Mouse (Mus musculus) brain, adult 2 months (tissue): Measurements from ENCODE around the gene Rasa1.

Experiments used
- DNase-seq: peaks from one replicate; pipeline ENCODE4 v3.0.0; 2011; ENCODE audit warnings: low read depth, low spot score

Rasa1 gene

GRCm38 (mm10) chr13:85288843-85289713 lies at the start of gene Rasa1:
Rasa1 (minus strand) TSS chr13:85289130.
- DNase-seq, result peak; percentile 99

GRCm38 (mm10) chr13:85311547-85311946 lies 22.6 kb upstream of the Rasa1 start:
- peak; percentile 59 for DNase-seq

- peak; percentile 93 for DNase-seq
Observed at GRCm38 (mm10) chr13:85310968-85311367, 22.0 kb upstream of the Rasa1 start.

GRCm38 (mm10) chr13:85310483-85310882 lies 21.6 kb upstream of the Rasa1 start:
- no peak for DNase-seq

- no peak for DNase-seq
Observed at GRCm38 (mm10) chr13:85306039-85306438, 17.1 kb upstream of the Rasa1 start.

GRCm38 (mm10) chr13:85290651-85291050 lies 1.7 kb upstream of the Rasa1 start:
- DNase-seq, result no peak

- DNase-seq, result no peak
Observed at GRCm38 (mm10) chr13:85288574-85288842, 422 bp downstream of the Rasa1 start.

GRCm38 (mm10) chr13:85287876-85288573 lies 905 bp downstream of the Rasa1 start:
- peak; percentile 41 for DNase-seq

GRCm38 (mm10) chr13:85282626-85283025 lies 6.3 kb downstream of the Rasa1 start:
- DNase-seq, result no peak

- DNase-seq, result no peak
Observed at GRCm38 (mm10) chr13:85278951-85279350, 10.0 kb downstream of the Rasa1 start.

- no peak for DNase-seq
Observed at GRCm38 (mm10) chr13:85274572-85274971, 14.4 kb downstream of the Rasa1 start.

- no peak for DNase-seq
Observed at GRCm38 (mm10) chr13:85273788-85274187, 15.1 kb downstream of the Rasa1 start.

- peak; percentile 16 for DNase-seq
Observed at GRCm38 (mm10) chr13:85238760-85239159, 50.2 kb downstream of the Rasa1 start.

- DNase-seq, result peak; percentile 12
Observed at GRCm38 (mm10) chr13:85218656-85219055, 70.3 kb downstream of the Rasa1 start.

- DNase-seq, result peak; percentile 70
Observed at GRCm38 (mm10) chr13:85210353-85210752, 78.6 kb downstream of the Rasa1 start.

GRCm38 (mm10) chr13:85208656-85209055 lies 80.3 kb downstream of the Rasa1 start:
- DNase-seq, result no peak

- peak; percentile 11 for DNase-seq
Observed at GRCm38 (mm10) chr13:85207493-85207892, 81.4 kb downstream of the Rasa1 start.

- DNase-seq, result no peak
Observed at GRCm38 (mm10) chr13:85191253-85191652, 97.7 kb downstream of the Rasa1 start.

GRCm38 (mm10) chr13:85189644-85190121 lies 99.2 kb downstream of the Rasa1 start:
- DNase-seq, result peak; percentile 55

- DNase-seq, result peak; percentile 97
Observed at GRCm38 (mm10) chr13:85188903-85189643, 99.9 kb downstream of the Rasa1 start, which contains the start of gene Ccnh. Ccnh (plus strand) TSS chr13:85189408.
